Comparison of ENCODE assay signal across 16 mouse cellular contexts in genomic region chrX:73576379-73577111, GRCm38 (mm10).
DNase-seq lines count a peak whose midpoint lies in the region; ATAC-seq and TF ChIP-seq lines count a peak whose summit lies in the region.
"Had no signal": no experiment of that assay in that cellular context is flagged by ENCODE, and none has a peak within 500 bp of the region (broad histone marks: within the 10 kb centered on the region; RNA-seq: fewer than 3 reads in every experiment).

No protein-coding gene starts in this region.

- no peak overlapping the region for H3K4me2 ChIP-seq in intestine, embryonic 15.5 days (replicated peaks)
- H3K4me2 ChIP-seq: midbrain, embryonic 15.5 days; neural tube, embryonic 12.5 days had no signal

- H3K27me3 ChIP-seq in intestine, embryonic 15.5 days (replicated peaks): no peaks in the 10 kb centered on the region
- H3K27me3 ChIP-seq: midbrain, embryonic 15.5 days; neural tube, embryonic 12.5 days had no signal

- no peak for DNase-seq in gastrocnemius, adult 2 months
- no peak for DNase-seq in gastrocnemius, postnatal 4 days (ENCODE audit: low spot score in 2 of 2)
- DNase-seq in lung, adult 18-20 months: peak; percentile 40 to 71
- peak; percentile 29 to 31 for DNase-seq in lung, postnatal 4 days
- DNase-seq in urinary bladder, postnatal 4 days (ENCODE audit: low spot score in 2 of 2): no peak
- DNase-seq in left cerebral cortex, adult 9 months (ENCODE audit: low spot score in 2 of 2): no peak
- DNase-seq in testis, postnatal 14 days (ENCODE audit: low spot score): no peak
- DNase-seq: adrenal gland, postnatal 36 days; cerebellum, postnatal 10 days; kidney, postnatal 14 days; left cerebral cortex, postnatal 4 days; right cerebral cortex, postnatal 25 days had no signal

- peak; percentile 39; the same call in 1 of the 2 replicates for ATAC-seq in intestine, embryonic 15.5 days
- ATAC-seq: midbrain, embryonic 15.5 days had no signal

- no peak overlapping the region for H3K9ac ChIP-seq in intestine, embryonic 15.5 days
- H3K9ac ChIP-seq: midbrain, embryonic 15.5 days; neural tube, embryonic 12.5 days had no signal

- H3K36me3 ChIP-seq in intestine, embryonic 15.5 days: no peaks in the 10 kb centered on the region
- H3K36me3 ChIP-seq: midbrain, embryonic 15.5 days; neural tube, embryonic 12.5 days had no signal

- intact Hi-C loops in gastrocnemius, adult 2 months (cut with DNase I): no loop called here

- H3K9me3 ChIP-seq in intestine, embryonic 15.5 days: no peaks in the 10 kb centered on the region
- H3K9me3 ChIP-seq: midbrain, embryonic 15.5 days; neural tube, embryonic 12.5 days had no signal

- H3K4me1 ChIP-seq in intestine, embryonic 15.5 days (replicated peaks): no peaks in the 10 kb centered on the region
- H3K4me1 ChIP-seq: midbrain, embryonic 15.5 days; neural tube, embryonic 12.5 days had no signal

- no peak for TF ChIP-seq CTCF in gastrocnemius, adult 2 months (IDR thresholded peaks at IDR 0.05)

- WGBS in intestine, embryonic 15.5 days: 76% methylated on average over 2 of the region's 2 CpGs

- no peak overlapping the region for H3K4me3 ChIP-seq in gastrocnemius, adult 2 months
- no peak overlapping the region for H3K4me3 ChIP-seq in intestine, embryonic 15.5 days (replicated peaks)
- H3K4me3 ChIP-seq: midbrain, embryonic 15.5 days; neural tube, embryonic 12.5 days had no signal

- H3K27ac ChIP-seq in gastrocnemius, adult 2 months: peak overlapping the region; percentile 83
- no peak overlapping the region for H3K27ac ChIP-seq in intestine, embryonic 15.5 days
- H3K27ac ChIP-seq: macrophage; midbrain, embryonic 15.5 days; neural tube, embryonic 12.5 days had no signal

Comparison
In these comparisons a context has a peak if more than half of its experiments do, and no peak if none do; other contexts are left out.
1. DNase-seq: peak in lung, adult 18-20 months (2 of 2) and lung, postnatal 4 days (2 of 2); none in gastrocnemius, adult 2 months (single experiment), gastrocnemius, postnatal 4 days (0 of 2), urinary bladder, postnatal 4 days (0 of 2), left cerebral cortex, adult 9 months (0 of 2) and testis, postnatal 14 days (single experiment).